In the genomic region with DNA sequence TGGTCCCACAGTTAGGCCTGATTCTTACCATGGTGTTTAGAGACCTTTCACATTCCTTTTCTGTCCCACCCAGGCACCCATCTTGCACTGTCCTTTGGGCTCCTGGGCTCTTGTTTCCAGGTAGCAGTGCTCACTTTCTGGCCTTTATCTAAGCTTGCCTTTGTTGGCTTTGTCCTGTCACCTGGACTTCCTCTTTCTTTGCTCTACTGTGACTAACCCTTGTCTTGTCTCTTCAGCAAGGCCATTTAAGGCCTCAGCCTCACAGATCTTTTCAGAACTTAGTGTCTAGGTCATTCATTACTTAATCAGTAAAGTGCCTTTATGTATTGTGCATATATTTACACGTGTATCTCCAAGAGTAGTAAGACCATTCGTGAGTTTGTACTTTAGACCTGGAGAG, we compare ENCODE assay signal across 14 mouse cellular contexts.
"Had no signal": no experiment of that assay in that cellular context is flagged by ENCODE, and none has a peak within 500 bp of the region (broad histone marks: within the 10 kb centered on the region; RNA-seq: fewer than 3 reads in every experiment).

No protein-coding gene starts in this region.

- H3K4me3 ChIP-seq: limb, embryonic 12.5 days; liver, embryonic 13.5 days; lung, embryonic 15.5 days; myocyte; neural tube, embryonic 15.5 days had no signal

- H3K27ac ChIP-seq: limb, embryonic 12.5 days; liver, embryonic 13.5 days; lung, embryonic 15.5 days; neural tube, embryonic 15.5 days; stomach, postnatal 0 days had no signal

- DNase-seq: kidney, adult 8-10 months; kidney, postnatal 25 days; layer of hippocampus, adult 9-11 months; layer of hippocampus, postnatal 36 days; liver; liver, embryonic 13.5 days; liver, postnatal 0 days; midbrain, embryonic 14.5 days; spleen, adult 18-20 months had no signal

- H3K9ac ChIP-seq: limb, embryonic 12.5 days; liver, embryonic 13.5 days; liver, postnatal 0 days; lung, embryonic 15.5 days; neural tube, embryonic 15.5 days had no signal

- H3K27me3 ChIP-seq: limb, embryonic 12.5 days; liver, embryonic 13.5 days; lung, embryonic 15.5 days; neural tube, embryonic 15.5 days had no signal

- H3K4me2 ChIP-seq: limb, embryonic 12.5 days; liver, embryonic 13.5 days; lung, embryonic 15.5 days; neural tube, embryonic 15.5 days had no signal

- H3K4me1 ChIP-seq: liver, embryonic 13.5 days; lung, embryonic 15.5 days; neural tube, embryonic 15.5 days had no signal

- ATAC-seq: liver, postnatal 0 days had no signal

- H3K9me3 ChIP-seq: limb, embryonic 12.5 days; liver, embryonic 13.5 days; lung, embryonic 15.5 days; neural tube, embryonic 15.5 days had no signal
